Mouse (Mus musculus): ENCODE measurements at regions not wholly inside any gene's neighbourhood (a gene's known extent, or its start where the extent isn't known, plus 50 kb on each side); places are given as distances from the start of the nearest gene placed in this dataset.
A peak's percentile ranks its signal among the peaks of the same experiment; 100 is the strongest.

DNA sequence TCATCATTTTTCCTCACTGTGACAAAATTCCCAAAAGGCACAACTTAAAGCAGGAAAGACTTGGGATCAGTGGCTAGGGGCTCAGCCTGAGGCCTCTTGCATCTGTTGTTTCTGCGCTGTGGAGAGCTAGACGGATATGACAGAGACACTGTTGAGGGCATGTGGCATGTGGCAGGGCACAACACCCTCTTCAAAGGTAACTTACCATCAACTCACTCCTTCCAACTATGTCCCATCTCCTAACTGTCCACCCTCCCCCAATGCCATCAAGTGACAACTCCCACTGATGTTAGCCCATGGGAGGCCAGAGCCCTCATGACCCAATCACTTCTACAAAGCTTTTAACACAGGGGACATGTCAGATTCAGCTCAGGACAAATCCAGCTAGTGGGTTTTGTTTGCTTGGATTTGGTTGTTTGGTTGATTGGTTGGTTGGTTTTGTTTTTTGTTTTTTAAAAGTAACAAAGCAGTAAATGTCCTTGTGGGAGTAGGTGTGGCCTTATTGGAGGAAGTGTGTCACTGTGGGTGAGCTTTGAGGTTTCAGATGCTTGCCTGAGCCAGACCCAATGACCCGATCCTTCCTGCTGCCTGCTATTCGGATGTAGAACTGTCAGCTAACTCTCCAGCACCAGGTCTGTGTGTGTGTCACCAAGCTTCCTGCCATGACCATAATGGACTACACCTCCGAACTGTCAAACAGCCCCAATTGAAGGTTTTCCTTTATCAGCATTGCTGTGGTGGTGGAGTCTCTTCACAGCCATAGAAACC lies 53.2 kb upstream of the Lef1 start:
- no peak for DNase-seq (ENCODE audit: low spot score)

DNA sequence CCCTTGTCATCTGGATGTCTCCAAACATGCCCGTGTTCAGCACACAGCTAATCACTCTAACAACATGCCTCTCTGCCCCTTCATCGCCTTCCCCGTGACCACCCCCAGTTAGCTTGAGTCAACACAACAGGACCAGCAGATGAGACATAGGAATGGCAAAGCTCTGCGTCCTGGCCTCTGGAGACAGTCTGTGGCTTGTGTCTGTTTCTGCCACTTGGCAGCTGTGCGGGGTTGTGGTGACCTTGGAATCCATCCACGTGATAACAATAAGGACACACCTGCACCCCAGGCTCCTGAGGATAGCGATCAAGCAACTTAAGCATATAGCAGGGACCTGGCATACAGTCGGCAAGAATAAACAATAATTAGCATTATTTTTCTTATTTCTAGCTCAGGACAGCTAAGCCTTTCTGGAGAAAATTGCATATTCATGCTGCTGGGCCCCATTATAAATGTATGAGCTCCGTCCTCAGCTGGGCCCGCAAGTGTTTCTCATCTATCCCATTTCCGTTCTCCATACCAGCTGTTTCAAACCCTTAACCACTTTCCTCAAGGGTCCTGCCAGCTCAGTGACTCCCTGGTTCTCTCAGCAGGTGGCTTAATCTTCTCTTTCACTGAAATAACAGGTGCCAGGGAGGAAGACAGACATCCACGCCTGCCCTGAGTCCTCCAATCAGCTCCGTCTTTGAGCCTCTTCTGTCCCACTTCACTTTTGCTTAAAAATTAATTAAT lies 55.9 kb upstream of the Lef1 start:
- DNase-seq (ENCODE audit: low spot score): peak; percentile 18

DNA sequence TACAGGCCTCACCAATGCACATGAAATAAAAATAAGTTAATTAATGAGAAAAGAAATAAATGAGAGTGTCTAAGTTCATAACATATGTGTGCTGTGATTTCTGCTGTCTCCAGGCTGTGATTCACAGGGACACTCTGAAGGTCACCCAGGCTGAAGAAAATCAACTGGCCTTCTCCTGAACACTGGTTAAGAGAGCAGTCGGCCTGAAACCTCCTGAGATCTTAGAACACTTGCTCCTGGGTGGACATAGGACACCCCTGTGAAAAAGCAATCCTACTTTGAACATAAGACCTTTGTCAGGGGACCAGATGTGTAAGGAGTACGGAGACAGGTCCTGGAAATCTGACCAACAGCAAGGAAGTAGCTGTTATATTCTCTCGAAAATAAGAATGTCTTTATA lies 62.6 kb upstream of the Lef1 start:
- DNase-seq (ENCODE audit: low spot score): no peak

DNA sequence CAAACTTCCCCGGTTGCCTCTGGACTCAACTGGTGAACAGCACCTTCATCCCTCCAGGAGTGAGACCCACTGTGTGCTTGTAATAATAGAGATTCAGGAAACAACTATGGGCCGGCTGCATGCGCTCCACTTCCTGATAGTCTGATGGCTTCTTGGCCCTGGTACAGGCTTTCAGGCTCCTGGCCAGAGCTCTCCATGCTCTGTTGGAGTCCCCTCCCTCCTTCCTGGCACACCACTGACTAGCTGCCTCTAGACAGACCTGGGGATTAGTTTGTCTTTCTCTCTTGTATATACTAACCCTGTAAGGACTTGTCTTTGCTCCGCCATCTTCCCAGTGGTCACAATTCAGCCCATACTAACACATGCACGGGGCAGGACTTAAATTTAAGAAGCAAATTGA lies 63.9 kb upstream of the Lef1 start:
- no peak for DNase-seq (ENCODE audit: low spot score)

DNA sequence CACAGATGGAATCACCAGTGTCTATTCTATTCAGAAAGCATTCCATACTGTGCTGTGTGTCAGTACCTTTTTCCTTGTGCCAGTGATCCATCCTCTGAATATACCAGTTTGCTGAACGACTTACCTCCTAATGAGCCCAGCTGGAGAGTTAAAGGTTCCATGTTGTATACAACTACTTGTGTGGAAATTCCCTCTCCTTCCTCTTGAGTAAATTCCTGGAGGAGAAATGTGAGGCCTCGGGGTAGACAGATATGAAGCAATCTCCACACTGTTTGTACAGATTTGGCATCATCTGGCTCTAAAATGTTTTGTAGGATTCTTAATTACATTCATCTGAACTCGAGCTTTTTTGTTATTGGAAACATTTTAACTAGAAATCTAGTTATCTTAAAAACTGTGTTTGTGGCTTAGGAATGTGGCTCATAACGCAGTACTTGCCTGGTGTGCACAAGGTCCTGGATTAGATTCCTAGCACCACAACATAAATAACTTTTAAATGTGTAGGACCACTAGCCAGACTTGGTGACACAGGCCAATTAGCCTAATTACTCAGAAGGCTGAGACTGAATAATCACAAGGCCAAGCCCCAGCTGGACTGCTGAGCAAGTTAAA lies 70.0 kb upstream of the Lef1 start:
- DNase-seq (ENCODE audit: low spot score): no peak

DNA sequence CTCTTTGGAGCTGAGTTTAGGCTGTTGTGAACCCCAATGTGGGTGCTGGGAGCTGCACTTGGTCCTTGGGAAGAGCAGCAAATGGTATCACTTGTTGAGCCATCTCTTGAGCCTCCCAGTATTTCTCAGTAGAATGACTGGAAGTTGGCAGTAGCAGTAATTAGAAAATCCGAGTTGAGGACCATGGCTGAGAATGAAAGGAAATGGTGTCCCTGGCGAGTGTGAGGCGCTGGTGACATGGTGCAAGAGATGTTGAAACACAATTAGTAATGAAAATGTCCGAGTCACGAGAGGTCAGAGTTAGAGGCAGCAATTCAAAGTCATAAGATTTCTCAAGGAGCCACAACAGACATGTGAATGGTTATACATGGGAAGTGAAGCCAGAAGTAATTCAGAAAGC lies 73.2 kb upstream of the Lef1 start:
- DNase-seq (ENCODE audit: low spot score): no peak

DNA sequence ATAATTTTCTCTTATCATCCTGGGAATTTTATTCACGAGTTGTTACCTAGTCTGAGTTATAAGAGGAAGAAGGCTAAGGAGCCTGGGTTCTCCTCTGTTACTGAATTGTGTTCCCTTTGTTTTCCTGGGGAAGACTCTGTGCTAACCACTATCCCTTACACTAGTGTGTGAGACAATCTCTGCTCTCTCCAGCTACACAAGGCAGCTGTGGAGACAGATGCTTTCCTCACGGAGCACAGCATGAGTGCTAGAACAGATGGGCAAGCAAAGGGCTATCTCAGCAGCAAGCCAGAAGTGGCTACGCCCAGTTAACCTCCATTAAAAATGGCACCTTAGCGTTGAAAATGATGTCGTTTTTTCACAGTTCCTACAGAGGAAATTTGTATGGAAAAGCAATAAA lies 75.5 kb upstream of the Lef1 start:
- no peak for DNase-seq (ENCODE audit: low spot score)

DNA sequence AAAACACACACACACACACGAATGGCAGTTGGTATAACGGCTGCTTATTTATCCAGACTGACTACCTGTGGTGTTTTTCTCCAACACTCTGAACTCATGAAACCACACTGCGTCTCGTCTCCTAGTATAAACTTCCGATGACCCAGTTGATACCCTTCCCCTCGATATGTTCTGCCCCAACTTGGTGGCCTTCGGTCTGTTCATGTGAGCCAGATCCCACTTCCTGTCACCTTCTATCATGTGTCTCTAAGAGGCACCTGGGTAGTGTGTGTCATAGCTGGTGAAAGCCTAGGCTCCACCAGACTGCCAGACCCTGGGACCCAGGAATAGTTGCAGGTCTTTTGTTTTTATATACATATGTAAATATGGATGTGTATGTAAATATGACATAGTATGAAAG lies 83.9 kb upstream of the Lef1 start:
- DNase-seq (ENCODE audit: low spot score): no peak

DNA sequence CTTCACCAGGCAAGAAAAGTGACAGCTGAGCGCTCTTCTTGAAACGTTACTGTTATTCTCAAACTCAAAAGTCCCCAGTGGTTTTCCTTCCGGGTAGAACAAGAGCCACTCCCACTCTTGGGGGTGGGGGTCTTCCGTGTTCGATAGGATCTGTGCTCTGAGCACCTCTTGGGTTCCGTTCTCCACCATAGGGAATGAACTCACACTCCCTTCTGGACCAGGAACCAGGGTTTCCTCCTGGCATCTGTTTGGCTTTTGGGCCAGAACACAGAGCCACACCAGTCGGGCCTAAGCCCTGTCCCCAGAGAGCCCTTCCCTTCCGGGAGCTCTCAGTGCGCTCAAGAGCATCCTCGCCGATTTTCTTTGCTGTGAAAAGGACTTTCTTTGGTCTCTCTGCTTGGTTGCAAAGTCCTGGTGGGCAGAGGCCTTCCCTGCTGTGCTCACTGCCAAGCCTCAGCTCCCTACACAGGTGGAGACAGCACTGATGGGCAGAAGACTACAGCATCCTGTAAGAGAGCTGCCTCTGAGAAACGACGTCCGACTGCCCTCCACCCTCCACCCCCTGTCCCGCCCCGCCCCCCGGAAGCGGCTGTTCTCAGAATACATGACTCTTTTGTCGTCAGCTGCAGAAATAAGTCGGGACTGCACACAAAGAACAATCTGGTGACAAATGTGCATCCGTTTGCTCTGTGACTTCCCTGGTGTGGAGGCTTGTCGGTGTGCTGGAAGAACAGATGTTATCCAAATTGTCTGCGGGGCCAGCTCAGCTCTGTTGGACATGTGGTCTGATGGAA lies 90.9 kb upstream of the Lef1 start:
- DNase-seq (ENCODE audit: low spot score): peak; percentile 31

DNA sequence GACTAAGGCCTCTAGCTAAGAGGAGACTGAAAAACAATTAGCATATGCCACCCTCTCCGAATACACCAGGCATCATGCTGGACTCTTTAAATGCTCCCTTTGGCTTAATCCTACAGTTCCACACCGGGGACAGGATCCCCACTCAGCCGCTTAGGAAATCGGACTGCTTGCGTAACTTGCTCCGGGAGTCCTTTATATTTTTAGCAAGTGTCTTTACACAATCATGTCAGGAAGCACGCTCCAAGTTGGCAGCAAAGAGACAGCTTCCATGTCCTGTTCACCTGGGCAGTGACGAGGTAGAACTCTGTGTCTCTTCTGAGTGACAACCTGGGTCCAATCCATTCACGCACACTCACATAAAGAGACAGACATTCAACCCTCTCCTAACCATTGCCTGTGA lies 92.4 kb upstream of the Lef1 start:
- no peak for DNase-seq (ENCODE audit: low spot score)

DNA sequence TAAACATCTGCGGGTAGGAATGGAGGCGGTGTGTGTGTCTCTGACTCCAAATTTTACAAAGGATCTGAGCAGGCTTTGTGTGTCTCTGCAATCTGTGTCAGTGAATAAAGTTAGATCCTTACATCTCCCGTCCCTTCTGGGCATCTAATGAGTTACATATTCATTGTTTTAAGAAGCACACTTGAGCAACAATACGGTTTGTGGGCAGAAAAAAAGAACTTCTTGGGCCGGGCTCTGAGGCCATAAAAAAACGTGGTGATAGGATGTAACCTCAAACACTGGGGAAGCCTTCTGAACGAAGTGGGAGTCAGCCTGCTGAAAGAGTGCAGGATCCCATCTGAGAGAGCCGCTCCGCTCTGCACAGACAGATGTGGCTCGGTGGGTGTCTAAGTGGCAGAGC lies 94.2 kb upstream of the Lef1 start:
- no peak for DNase-seq (ENCODE audit: low spot score)

DNA sequence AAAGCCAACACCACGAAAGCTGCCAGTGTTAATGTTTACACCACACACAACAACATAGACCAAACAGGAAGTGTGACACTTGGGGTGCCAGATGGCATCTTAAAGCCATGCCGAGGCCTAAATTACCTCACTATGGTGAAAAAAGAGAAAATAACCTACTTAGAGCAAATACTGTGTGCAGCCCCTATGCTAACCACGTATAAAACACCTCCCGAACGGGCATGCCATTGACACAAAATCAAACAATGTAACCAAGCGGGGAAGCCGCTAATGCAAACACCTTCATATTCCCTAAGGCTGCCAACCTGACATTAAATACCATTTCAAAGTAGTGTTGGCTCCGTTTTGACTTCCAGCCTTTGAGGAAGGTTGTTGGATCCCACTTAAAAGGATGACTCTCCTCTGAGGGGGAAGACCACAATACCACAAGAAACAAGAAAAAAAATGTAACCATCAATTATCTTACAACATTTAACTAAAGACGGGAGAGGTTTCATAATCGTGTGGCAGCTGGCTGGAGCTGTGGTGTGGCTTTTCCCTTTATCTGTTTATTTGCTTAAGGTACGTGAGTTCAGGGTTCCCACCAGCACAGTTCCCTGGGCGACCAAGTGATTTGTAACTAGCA lies 96.1 kb upstream of the Lef1 start:
- no peak for DNase-seq (ENCODE audit: low spot score)

DNA sequence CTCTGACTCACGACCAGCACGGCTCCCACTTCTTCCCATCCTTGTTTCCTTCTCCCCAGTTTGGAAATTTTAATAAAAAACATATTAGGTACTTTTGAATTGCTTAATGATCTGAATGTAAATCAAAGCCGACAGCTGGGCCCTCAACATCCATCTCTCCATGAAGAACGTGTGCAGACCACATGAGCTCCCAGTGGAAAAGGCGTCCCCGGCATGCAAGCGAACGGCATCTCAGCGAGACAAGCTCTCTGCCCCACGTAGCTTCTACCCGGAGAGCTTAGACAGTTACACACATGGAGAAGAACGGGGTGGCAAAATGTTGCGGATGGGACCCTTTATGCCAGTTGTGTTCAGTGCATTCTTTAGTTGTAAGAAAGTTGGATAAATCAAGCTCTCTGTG lies 109.6 kb upstream of the Lef1 start:
- DNase-seq (ENCODE audit: low spot score): no peak

DNA sequence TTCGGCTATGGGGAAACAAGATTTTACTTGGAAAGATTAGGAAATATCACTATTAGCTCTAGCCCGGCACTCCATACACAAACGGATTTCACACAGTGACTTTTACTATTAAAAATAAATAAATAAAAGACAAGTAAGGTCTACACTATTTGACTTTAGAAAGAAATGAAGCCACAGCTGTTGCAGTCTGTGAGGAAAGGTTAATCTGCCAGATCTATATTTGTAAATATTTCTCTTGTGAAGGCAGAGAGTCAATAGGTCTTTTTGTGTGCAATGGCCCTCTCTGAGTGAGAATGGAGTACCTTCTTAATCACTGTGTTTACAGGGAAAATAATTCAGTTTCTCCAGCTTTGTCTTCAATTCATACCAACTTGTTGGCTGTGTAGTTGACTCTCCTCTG lies 110.0 kb upstream of the Lef1 start:
- DNase-seq (ENCODE audit: low spot score): no peak

DNA sequence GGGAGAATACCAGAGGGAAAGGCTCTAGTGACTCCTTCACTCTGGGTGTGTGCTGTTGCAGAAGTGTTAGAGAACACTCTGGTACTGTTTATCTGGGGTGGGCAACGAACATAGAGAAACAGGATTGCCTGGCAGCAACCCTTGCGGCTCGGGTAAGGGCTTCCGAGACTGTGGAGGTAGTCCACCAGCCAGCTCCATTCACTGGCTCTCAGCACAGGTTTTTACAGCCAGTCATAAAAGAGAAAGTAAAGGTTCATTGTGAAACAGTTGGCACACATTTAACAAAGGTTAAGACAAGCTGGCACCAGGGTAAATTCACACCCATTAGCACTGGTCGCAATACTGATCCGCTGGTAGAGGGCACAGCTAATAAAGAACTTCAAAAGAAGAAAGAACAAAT lies 110.5 kb upstream of the Lef1 start:
- DNase-seq (ENCODE audit: low spot score): no peak

DNA sequence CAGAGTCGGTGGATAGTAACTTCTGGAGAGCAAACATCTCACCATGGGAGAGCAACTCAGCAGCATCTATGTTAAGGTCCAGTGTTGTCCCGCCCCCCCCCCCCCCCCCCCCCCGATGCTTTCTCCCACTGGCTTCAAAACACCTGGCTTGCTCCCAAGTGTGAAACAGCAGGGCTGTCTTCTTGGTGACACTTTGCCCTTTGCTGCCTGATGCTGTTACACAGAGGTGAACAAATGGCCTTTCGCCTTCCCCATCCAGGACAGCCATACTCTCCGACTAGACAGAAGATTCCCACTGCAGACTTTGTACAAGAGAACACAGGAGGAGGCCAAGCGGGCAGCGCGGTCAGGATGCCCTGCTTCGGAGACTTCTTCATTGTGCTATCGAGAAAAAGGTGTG lies 111.8 kb upstream of the Lef1 start:
- no peak for DNase-seq (ENCODE audit: low spot score)

DNA sequence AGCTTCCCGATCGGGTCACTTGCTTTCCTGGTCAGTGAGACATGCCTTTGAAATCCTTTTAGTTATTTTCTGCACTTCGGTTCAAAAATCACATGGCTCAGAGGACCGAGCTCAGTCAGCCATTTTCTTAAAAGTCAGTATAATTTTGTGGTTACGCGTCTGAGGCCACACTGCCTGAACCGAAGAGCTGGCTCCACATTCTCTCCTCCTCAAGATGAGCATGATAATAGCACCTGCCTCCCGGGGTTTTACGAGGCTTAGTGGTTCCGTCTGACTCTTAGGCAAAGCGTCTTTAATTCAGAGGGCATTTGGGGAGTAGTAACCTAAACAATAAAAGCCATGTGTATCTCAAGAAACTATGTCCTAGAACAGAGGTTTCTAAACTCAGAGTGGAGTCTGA lies 113.5 kb upstream of the Lef1 start:
- DNase-seq (ENCODE audit: low spot score): no peak

DNA sequence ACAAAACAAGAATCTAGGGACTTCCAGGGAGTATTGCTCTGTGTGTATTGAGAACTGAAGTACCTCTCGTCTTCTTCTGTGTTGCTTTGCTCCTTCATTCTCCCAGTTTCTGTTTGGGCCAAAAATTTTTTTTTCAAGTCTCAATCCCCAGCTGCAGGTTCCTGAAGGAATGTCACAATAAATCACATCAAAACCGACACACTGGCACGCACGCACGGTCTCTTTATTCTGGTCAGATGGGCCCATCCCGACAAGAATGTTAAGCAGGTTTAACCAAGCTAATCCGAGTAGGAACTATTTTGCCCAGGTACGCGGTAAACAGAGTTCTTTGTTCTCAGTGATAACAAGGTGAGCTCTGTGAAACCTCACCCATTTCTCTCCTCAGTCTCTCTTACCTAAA lies 118.3 kb upstream of the Lef1 start:
- DNase-seq (ENCODE audit: low spot score): peak; percentile 23

DNA sequence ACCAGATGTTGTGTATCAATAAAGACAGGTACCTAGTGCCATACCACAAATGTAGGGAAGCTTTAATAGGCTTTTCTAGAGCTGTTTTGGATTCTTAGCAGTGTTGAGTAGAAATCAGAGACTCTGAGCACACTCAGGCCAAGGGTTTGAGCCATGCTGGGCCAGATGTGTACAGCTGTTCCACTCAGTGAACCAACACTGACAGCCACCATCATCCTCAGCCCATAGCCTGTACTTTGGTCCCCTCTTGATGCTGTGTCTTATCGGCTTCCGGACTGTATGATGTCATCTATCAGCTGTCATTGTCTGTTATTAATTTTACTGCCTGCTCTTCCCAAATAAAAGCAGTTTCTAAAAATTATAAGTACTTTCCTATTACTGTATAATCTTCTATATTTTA lies 123.6 kb upstream of the Lef1 start:
- no peak for DNase-seq (ENCODE audit: low spot score)

DNA sequence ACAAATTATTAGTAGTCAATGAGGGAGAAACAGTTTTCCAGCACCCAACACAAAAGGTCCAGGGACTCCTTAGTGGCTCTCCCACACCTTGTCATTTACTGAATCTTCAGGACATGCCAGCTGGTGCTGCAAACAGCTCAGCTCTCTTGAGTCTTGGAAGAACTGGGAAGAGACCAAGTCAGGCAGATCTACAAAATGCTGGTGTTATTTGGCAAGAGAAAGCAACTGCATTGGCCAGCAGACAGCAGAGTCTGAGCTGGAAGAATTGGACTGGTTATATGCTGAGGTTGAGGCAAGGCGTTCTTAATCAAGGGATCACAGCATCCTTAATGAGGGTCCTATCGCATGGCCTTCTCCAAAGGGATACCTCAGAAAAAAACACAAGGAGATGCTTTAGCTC lies 124.2 kb upstream of the Lef1 start:
- no peak for DNase-seq (ENCODE audit: low spot score)

DNA sequence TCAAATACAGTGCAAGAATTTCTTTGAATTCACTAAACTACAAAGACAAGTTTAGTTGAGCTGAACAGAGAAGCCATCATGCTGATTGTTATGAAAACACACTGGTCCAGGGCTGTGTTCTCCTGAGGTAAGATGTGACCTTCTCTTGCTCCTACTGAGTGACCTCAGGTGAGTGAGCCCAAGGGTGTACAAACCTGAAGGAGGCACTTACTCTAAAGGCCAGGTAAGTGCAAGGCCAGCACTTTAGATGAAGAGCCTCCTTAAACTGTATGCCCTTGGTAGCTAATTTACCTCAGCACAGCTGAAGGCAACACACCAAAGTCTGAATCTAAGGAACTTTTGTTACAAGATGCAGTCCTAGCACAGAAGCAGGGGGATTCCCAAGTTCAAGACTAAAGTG lies 128.7 kb upstream of the Lef1 start:
- no peak for DNase-seq (ENCODE audit: low spot score)

DNA sequence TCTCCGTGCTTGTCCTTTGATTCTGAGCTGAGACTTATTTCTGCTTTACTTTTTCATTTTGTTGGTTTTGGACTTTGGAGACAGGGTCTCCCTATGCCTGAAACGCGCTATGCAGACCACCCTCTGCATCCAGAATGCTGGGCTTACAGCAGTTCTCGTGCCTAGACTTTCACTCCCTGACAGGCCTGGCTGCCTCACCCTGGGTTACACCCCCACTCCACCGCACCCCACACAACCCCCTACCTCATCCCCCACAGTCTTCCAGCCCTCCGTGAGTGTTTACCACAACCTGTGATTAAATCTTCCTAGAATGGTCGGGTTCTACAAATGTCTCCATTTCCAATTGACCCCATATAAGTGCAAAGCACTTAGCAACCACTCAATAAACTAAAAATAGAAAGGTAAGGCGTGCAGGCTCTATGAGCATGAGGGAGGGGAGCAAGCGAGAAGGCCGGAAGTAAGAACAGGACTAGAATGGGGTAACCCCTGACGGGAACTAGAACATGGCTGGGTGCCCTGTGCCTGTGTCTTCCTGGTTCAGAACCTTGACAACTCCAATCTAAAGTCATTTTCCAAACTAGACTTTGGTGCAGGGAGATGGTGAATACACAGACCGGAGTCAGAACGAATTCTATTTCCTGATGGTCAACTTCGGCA lies 131.2 kb upstream of the Lef1 start:
- DNase-seq (ENCODE audit: low spot score): no peak
